Mouse (Mus musculus) midbrain, postnatal 0 days (tissue): ENCODE results near the gene Plagl2. TPM values are rescaled to one million over a fixed set of nuclear protein-coding genes. Genes with fewer than 3 reads are reported as not detected.

Experiments
- ATAC-seq: fragments of 200-750 bp; cut with Nextera tagmentation; 2 replicates; pipeline ENCODE4 v1.8.0; 2017; ENCODE audit warnings: moderate number of reproducible peaks, mild to moderate bottlenecking, moderate TSS enrichment, moderate library complexity; ENCODE audit not compliant: low FRiP score
- DNase-seq: peaks from one replicate; pipeline ENCODE4 v3.0.0-alpha.2; 2015; ENCODE audit warnings: low spot score
- H3K27ac ChIP-seq: fragments of 300-500 bp; sonication (generic); 2 replicates; pipeline ENCODE4 v1.5.1; 2014; ENCODE audit warnings: low read depth, mild to moderate bottlenecking, low read length, mixed read lengths
- H3K27me3 ChIP-seq: fragments of 300-500 bp; sonication (generic); 2 replicates; pipeline ENCODE4 v1.6.1; 2014; ENCODE audit warnings: low read length, control low read depth, mixed read lengths; ENCODE audit not compliant: insufficient read depth
- H3K36me3 ChIP-seq: fragments of 300-500 bp; sonication (generic); 2 replicates; pipeline ENCODE4 v1.6.1; 2014; ENCODE audit warnings: low read length, control low read depth, mixed read lengths; ENCODE audit not compliant: insufficient read depth
- H3K4me1 ChIP-seq: fragments of 300-500 bp; sonication (generic); 2 replicates; pipeline ENCODE4 v1.6.1; 2014; ENCODE audit warnings: mild to moderate bottlenecking, control low read depth, antibody characterized with exemption, low read length, mixed read lengths; ENCODE audit not compliant: insufficient read depth
- H3K4me2 ChIP-seq: fragments of 300-500 bp; sonication (generic); 2 replicates; pipeline ENCODE4 v1.6.1; 2014; ENCODE audit warnings: low read depth, mild to moderate bottlenecking, low read length, mixed read lengths; ENCODE audit not compliant: poor library complexity, severe bottlenecking
- H3K4me3 ChIP-seq: fragments of 300-500 bp; sonication (generic); 2 replicates; pipeline ENCODE4 v1.5.1; 2014; ENCODE audit warnings: low read depth, mild to moderate bottlenecking, low read length, moderate library complexity
- H3K9ac ChIP-seq: fragments of 300-500 bp; sonication (generic); replicated peaks from 2 replicates; pipeline ENCODE4 v1.6.1; 2014; ENCODE audit warnings: mild to moderate bottlenecking, low read length, moderate library complexity, mixed read lengths; ENCODE audit not compliant: poor library complexity, severe bottlenecking
- H3K9me3 ChIP-seq: fragments of 300-500 bp; sonication (generic); 2 replicates; pipeline ENCODE4 v1.6.1; 2016; ENCODE audit warnings: low read length, control low read depth
- CTCF ChIP-seq: IDR thresholded peaks from 2 replicates; pipeline ENCODE4 v1.5.1; 2016; ENCODE audit warnings: antibody characterized with exemption, mild to moderate bottlenecking
- WGBS: fragments of 180-500 bp; shearing (Covaris S2); extraction: QIAGEN DNeasy Blood & Tissue Kit; methylation state at CpG from one replicate; pipeline ENCODE4 v1.1.7; 2014; 5-methylcytosine and 5-hydroxymethylcytosine counted together
- polyA plus RNA-seq: library from polyadenylated mRNA; unstranded; fragments of >200 nt; fragmentation: Nextera tagmentation; extraction: Ambion mirVana; gene quantifications from 2 replicates; pipeline ENCODE4 v1.2.1, GENCODE M21; 2015
- total RNA-seq: library from RNA; depleted of rRNA; stranded (reverse); fragments of >200 nt; gene quantifications from 2 replicates; pipeline ENCODE4 v1.2.3, GENCODE M21; 2014

Plagl2 gene
- total and polyA plus RNA-seq, 2 experiments from 2014 or later: 2.9 to 7.0 TPM

DNA sequence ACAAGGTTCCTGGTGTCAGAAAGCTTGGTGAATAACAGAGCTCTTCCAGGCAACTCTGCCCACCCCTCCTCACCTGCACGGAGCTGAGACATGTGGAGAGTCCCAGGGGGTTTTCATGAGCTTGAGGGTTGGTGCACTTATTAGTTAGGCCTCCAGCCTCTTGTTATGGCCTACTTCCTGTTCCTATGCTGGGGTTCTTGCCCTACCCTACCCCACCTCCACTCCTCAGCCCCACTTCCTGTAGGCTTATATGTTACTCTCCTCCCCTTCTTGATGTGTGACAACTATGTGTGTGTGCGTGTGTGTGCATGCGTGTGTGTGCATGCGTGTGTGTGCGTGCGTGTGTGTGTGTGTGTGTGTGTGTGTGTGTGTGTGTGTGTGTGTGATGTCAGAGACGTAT lies 21.8 kb upstream of the Plagl2 start:
- peaks cover 61% of the 10 kb centered on the region for H3K36me3 ChIP-seq

GRCm38 (mm10) chr2:153259864-153260674 lies 18.8 kb upstream of the Plagl2 start:
- Histone ChIP-seq H3K9ac (no peak overlapping the region), H3K27ac (no peak overlapping the region), H3K9me3 (no peaks in the 10 kb centered on the region), H3K4me1 (no peaks in the 10 kb centered on the region), H3K4me2 (no peak overlapping the region), H3K4me3 (no peak overlapping the region), H3K36me3 (peaks cover 38% of the 10 kb centered on the region), H3K27me3 (no peaks in the 10 kb centered on the region)
- DNase-seq (no peak), ATAC-seq (no peak)
- 83% methylated on average over 3 of the region's 3 CpGs for WGBS
- TF ChIP-seq CTCF: no peak

More for the DNA sequence above, 21.8 kb upstream of the Plagl2 start:
- no peak for DNase-seq
- 93% methylated on average over 7 of the region's 7 CpGs for WGBS
- Histone ChIP-seq H3K4me1 (no peaks in the 10 kb centered on the region), H3K4me3 (no peak overlapping the region), H3K9ac (no peak overlapping the region), H3K9me3 (no peaks in the 10 kb centered on the region), H3K4me2 (no peak overlapping the region), H3K27ac (no peak overlapping the region), H3K27me3 (no peaks in the 10 kb centered on the region)
- no peak for ATAC-seq
- no peak for TF ChIP-seq CTCF

- TF ChIP-seq CTCF: no peak
- no peak overlapping the region for H3K4me3 ChIP-seq
- 86% methylated on average over 12 of the region's 12 CpGs for WGBS
- peaks cover 37% of the 10 kb centered on the region for H3K36me3 ChIP-seq
- no peaks in the 10 kb centered on the region for H3K9me3 ChIP-seq
- no peaks in the 10 kb centered on the region for H3K27me3 ChIP-seq
- H3K4me2 ChIP-seq: no peak overlapping the region
- H3K27ac ChIP-seq: no peak overlapping the region
- DNase-seq (no peak), ATAC-seq (no peak)
- no peak overlapping the region for H3K9ac ChIP-seq
- no peaks in the 10 kb centered on the region for H3K4me1 ChIP-seq
Observed at GRCm38 (mm10) chr2:153259030-153259863, 18.0 kb upstream of the Plagl2 start.

DNA sequence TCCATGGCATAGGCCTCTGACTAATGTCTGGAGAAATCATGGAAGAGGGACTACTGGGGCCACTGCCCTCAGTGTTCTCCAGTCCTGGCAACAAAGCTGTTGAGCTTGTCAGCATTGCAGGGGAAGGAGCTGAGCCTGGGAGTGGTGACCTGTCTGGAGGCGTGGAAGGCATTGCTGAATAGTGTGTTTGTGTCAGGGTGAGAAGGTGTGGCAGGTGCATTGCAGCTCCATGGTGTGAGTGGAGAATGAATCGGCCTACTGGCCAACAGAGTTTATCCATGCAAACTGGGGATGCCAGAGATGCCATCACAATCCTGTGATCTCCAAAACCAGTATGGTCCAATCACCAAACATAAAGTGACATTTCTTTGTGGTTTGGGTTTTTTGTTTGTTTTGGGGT lies 15.4 kb upstream of the Plagl2 start:
- ATAC-seq: no peak
- no peak overlapping the region for H3K4me2 ChIP-seq
- 95% methylated on average over 2 of the region's 2 CpGs for WGBS
- H3K27me3 ChIP-seq: no peaks in the 10 kb centered on the region
- no peak overlapping the region for H3K9ac ChIP-seq
- no peak overlapping the region for H3K4me3 ChIP-seq
- TF ChIP-seq CTCF: no peak
- H3K9me3 ChIP-seq: no peaks in the 10 kb centered on the region
- H3K27ac ChIP-seq: no peak overlapping the region
- no peaks in the 10 kb centered on the region for H3K4me1 ChIP-seq
- peaks cover 27% of the 10 kb centered on the region for H3K36me3 ChIP-seq
- no peak for DNase-seq

- no peaks in the 10 kb centered on the region for H3K4me1 ChIP-seq
- no peak for ATAC-seq
- no peaks in the 10 kb centered on the region for H3K27me3 ChIP-seq
- H3K27ac ChIP-seq: no peak overlapping the region
- DNase-seq: no peak
- 92% methylated on average over 5 of the region's 5 CpGs for WGBS
- no peaks in the 10 kb centered on the region for H3K9me3 ChIP-seq
- peaks cover 18% of the 10 kb centered on the region for H3K36me3 ChIP-seq
- H3K9ac ChIP-seq: no peak overlapping the region
- no peak overlapping the region for H3K4me2 ChIP-seq
- no peak for TF ChIP-seq CTCF
- H3K4me3 ChIP-seq: no peak overlapping the region
Observed at GRCm38 (mm10) chr2:153249751-153250150, 8.5 kb upstream of the Plagl2 start.

DNA sequence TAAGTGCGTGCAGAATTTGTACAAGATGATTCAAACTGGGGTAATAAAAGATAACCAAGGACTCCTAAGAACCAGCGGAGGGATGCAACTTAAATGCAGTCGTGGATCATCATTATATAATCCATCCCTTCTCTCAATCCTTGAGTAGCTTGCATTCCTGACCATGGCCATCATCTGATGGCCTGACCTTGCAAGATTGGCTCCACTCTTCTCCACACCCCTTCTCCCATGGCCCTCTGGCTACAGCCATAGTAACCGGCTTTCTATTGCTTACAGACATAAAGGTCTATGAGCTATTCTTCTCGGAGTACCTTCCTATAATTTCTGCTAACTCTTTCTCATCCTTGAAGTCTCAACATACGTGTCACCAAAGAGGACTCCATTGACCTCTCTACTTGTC lies 930 bp upstream of the Plagl2 start:
- peaks cover 19% of the 10 kb centered on the region for H3K4me1 ChIP-seq
- H3K27me3 ChIP-seq: no peaks in the 10 kb centered on the region
- H3K9ac ChIP-seq: no peak overlapping the region
- H3K4me2 ChIP-seq: peak overlapping the region; percentile 87
- no peaks in the 10 kb centered on the region for H3K9me3 ChIP-seq
- H3K4me3 ChIP-seq: peak overlapping the region; percentile 94
- no peak for TF ChIP-seq CTCF
- no peaks in the 10 kb centered on the region for H3K36me3 ChIP-seq
- no peak overlapping the region for H3K27ac ChIP-seq
- ATAC-seq (no peak), DNase-seq (no peak)
- WGBS: 63% methylated on average over 6 of the region's 6 CpGs
